Mouse (Mus musculus) MEL (cell line): ENCODE results near the gene Cdca7. TPM values are rescaled to one million over a fixed set of nuclear protein-coding genes. Genes with fewer than 3 reads are reported as not detected.

Experiments
- DNase-seq: peaks from one replicate; pipeline ENCODE4 v3.0.0; 2011; ENCODE audit warnings: low read depth, low spot score
- H3K27ac ChIP-seq: 2 replicates; pipeline ENCODE4 v1.5.1; 2012; ENCODE audit warnings: low read depth, mild to moderate bottlenecking, control low read depth, low read length, moderate library complexity; ENCODE audit not compliant: control insufficient read depth
- H3K27me3 ChIP-seq, 2 experiments: fragments of 150-350 bp in 1 of 2; sonication (generic) in 1 of 2; 2 replicates each; pipeline ENCODE4 v1.6.1; 2012; ENCODE audit warnings: low read length in 2 of 2, mild to moderate bottlenecking in 2 of 2, improper control_type of control experiment in 1 of 2, moderate library complexity in 1 of 2; ENCODE audit not compliant: insufficient read depth in 2 of 2, control insufficient read depth in 1 of 2
- H3K36me3 ChIP-seq, 2 experiments: 2 replicates each; pipeline ENCODE4 v1.6.1; 2012 to 2014; ENCODE audit warnings: low read length in 2 of 2, improper control_type of control experiment in 1 of 2, inconsistent platforms in 1 of 2, mild to moderate bottlenecking in 1 of 2; ENCODE audit not compliant: insufficient read depth in 2 of 2, control insufficient read depth in 1 of 2
- H3K4me1 ChIP-seq, 2 experiments: fragments of 150-350 bp in 1 of 2; sonication (generic) in 1 of 2; 2 replicates each; pipeline ENCODE4 v1.6.1; 2012; ENCODE audit warnings: low read length in 2 of 2, improper control_type of control experiment in 1 of 2, mild to moderate bottlenecking in 1 of 2; ENCODE audit not compliant: insufficient read depth in 2 of 2, control insufficient read depth in 1 of 2
- H3K4me3 ChIP-seq, 2 experiments: fragments of 150-350 bp in 1 of 2; sonication (generic) in 1 of 2; 2 replicates each; pipeline ENCODE4 v1.5.1; 2012; ENCODE audit warnings: low read depth in 2 of 2, low read length in 2 of 2, mild to moderate bottlenecking in 2 of 2, moderate library complexity in 2 of 2, control low read depth in 1 of 2, improper control_type of control experiment in 1 of 2; ENCODE audit not compliant: control insufficient read depth in 1 of 2, insufficient read depth in 1 of 2
- H3K79me2 ChIP-seq: 2 replicates; pipeline ENCODE4 v1.6.1; 2012; ENCODE audit warnings: mild to moderate bottlenecking, low read length, moderate library complexity; ENCODE audit not compliant: control insufficient read depth, poor library complexity, insufficient read depth
- H3K9ac ChIP-seq: 2 replicates; pipeline ENCODE4 v1.6.1; 2012; ENCODE audit warnings: low read depth, mild to moderate bottlenecking, control low read depth, low read length, moderate library complexity; ENCODE audit not compliant: control insufficient read depth, poor library complexity, severe bottlenecking
- H3K9me3 ChIP-seq: fragments of 150-350 bp; sonication (generic); replicated peaks from 2 replicates; pipeline ENCODE4 v1.6.1; 2012; ENCODE audit warnings: mild to moderate bottlenecking, low read length, improper control_type of control experiment, moderate library complexity; ENCODE audit not compliant: insufficient read depth
- BHLHE40 ChIP-seq: IDR thresholded peaks from 2 replicates; pipeline ENCODE4 v1.6.1; 2012; ENCODE audit warnings: low read depth, mild to moderate bottlenecking, inconsistent platforms, low read length, improper control_type of control experiment, borderline replicate concordance
- CHD1 ChIP-seq: IDR thresholded peaks from 2 replicates; pipeline ENCODE4 v1.6.1; 2012; ENCODE audit warnings: low read depth, mild to moderate bottlenecking, inconsistent platforms, low read length, improper control_type of control experiment
- CHD2 ChIP-seq: IDR thresholded peaks from 2 replicates; pipeline ENCODE4 v1.6.1; 2011; ENCODE audit warnings: low read length, improper control_type of control experiment
- CTCF ChIP-seq, 3 experiments: IDR thresholded peaks in 2 of 3; conservative IDR thresholded peaks in 1 of 3; 2 replicates each; pipeline ENCODE4 v1.5.1; 2011 to 2012; ENCODE audit warnings: low read length in 3 of 3, low read depth in 2 of 3, mild to moderate bottlenecking in 2 of 3, improper control_type of control experiment in 1 of 3, inconsistent platforms in 1 of 3, mixed read lengths in 1 of 3, moderate library complexity in 1 of 3; ENCODE audit not compliant: control insufficient read depth in 1 of 3, insufficient read depth in 1 of 3, poor library complexity in 1 of 3, severe bottlenecking in 1 of 3
- E2F4 ChIP-seq: IDR thresholded peaks from 2 replicates; pipeline ENCODE4 v1.6.1; 2011; ENCODE audit warnings: low read depth, low read length, improper control_type of control experiment, borderline replicate concordance
- ELF1 ChIP-seq: IDR thresholded peaks from 2 replicates; pipeline ENCODE4 v1.6.1; 2014; ENCODE audit warnings: low read depth, mild to moderate bottlenecking, inconsistent platforms, low read length, improper control_type of control experiment, moderate library complexity
- EP300 ChIP-seq, 2 experiments: IDR thresholded peaks; 2 replicates each; pipeline ENCODE4 v1.6.1; 2011; ENCODE audit warnings: improper control_type of control experiment in 2 of 2, low read length in 2 of 2, low read depth in 1 of 2, mild to moderate bottlenecking in 1 of 2
- ETS1 ChIP-seq: IDR thresholded peaks from 2 replicates; pipeline ENCODE4 v1.6.1; 2012; ENCODE audit warnings: low read depth, mild to moderate bottlenecking, inconsistent platforms, low read length, improper control_type of control experiment, moderate library complexity
- GATA1 ChIP-seq: IDR thresholded peaks from 2 replicates; pipeline ENCODE4 v1.6.1; 2011; ENCODE audit warnings: low read depth, low read length, improper control_type of control experiment
- MAFK ChIP-seq: IDR thresholded peaks from 2 replicates; pipeline ENCODE4 v1.6.1; 2011; ENCODE audit warnings: low read depth, mild to moderate bottlenecking, low read length, improper control_type of control experiment, borderline replicate concordance
- MAX ChIP-seq: IDR thresholded peaks from 2 replicates; pipeline ENCODE4 v1.6.1; 2011; ENCODE audit warnings: low read length, improper control_type of control experiment
- MYB ChIP-seq: IDR thresholded peaks from 2 replicates; pipeline ENCODE4 v1.6.1; 2011; ENCODE audit warnings: mild to moderate bottlenecking, low read depth, low read length, improper control_type of control experiment
- NELFE ChIP-seq: IDR thresholded peaks from 2 replicates; pipeline ENCODE4 v1.6.1; 2011; ENCODE audit warnings: low read depth, low read length, improper control_type of control experiment
- POLR2AphosphoS5 ChIP-seq: IDR thresholded peaks from 2 replicates; pipeline ENCODE4 v1.6.1; 2012; ENCODE audit warnings: low read depth, borderline replicate concordance, mild to moderate bottlenecking, inconsistent platforms, low read length, moderate library complexity, mixed read lengths
- RAD21 ChIP-seq: IDR thresholded peaks from 2 replicates; pipeline ENCODE4 v1.6.1; 2011; ENCODE audit warnings: mild to moderate bottlenecking, low read depth, low read length, improper control_type of control experiment
- SMC3 ChIP-seq: IDR thresholded peaks from 2 replicates; pipeline ENCODE4 v1.6.1; 2011; ENCODE audit warnings: low read depth, low read length, improper control_type of control experiment
- TAL1 ChIP-seq: IDR thresholded peaks from 2 replicates; pipeline ENCODE4 v1.6.1; 2012; ENCODE audit warnings: mild to moderate bottlenecking, inconsistent platforms, low read length, moderate library complexity, mixed read lengths
- TBP ChIP-seq: IDR thresholded peaks from 2 replicates; pipeline ENCODE4 v1.8.0; 2011; ENCODE audit warnings: low read depth, low read length, improper control_type of control experiment
- TCF12 ChIP-seq: IDR thresholded peaks from 2 replicates; pipeline ENCODE4 v1.6.1; 2014; ENCODE audit warnings: low read depth, mild to moderate bottlenecking, inconsistent platforms, low read length, improper control_type of control experiment, moderate library complexity
- USF2 ChIP-seq, 2 experiments: IDR thresholded peaks; 2 replicates each; pipeline ENCODE4 v1.6.1; 2011 to 2012; ENCODE audit warnings: improper control_type of control experiment in 2 of 2, low read length in 2 of 2, borderline replicate concordance in 1 of 2, inconsistent platforms in 1 of 2, low read depth in 1 of 2, mild to moderate bottlenecking in 1 of 2; ENCODE audit not compliant: insufficient read depth in 1 of 2
- ZC3H11A ChIP-seq: IDR thresholded peaks from 2 replicates; pipeline ENCODE4 v1.6.1; 2012; ENCODE audit warnings: low read depth, mild to moderate bottlenecking, inconsistent platforms, low read length, improper control_type of control experiment
- ZKSCAN1 ChIP-seq: IDR thresholded peaks from 2 replicates; pipeline ENCODE4 v1.6.1; 2012; ENCODE audit warnings: low read depth, mild to moderate bottlenecking, inconsistent platforms, low read length, improper control_type of control experiment, moderate library complexity
- ZMIZ1 ChIP-seq: IDR thresholded peaks from 2 replicates; pipeline ENCODE4 v1.6.1; 2012; ENCODE audit warnings: low read depth, mild to moderate bottlenecking, inconsistent platforms, low read length, improper control_type of control experiment, moderate library complexity
- ZNF384 ChIP-seq: IDR thresholded peaks from 2 replicates; pipeline ENCODE4 v1.6.1; 2012; ENCODE audit warnings: low read depth, mild to moderate bottlenecking, inconsistent platforms, low read length, improper control_type of control experiment
- polyA plus RNA-seq, 2 experiments: library from polyadenylated mRNA; stranded (reverse) in 1 of 2; unstranded in 1 of 2; fragments of >175 nt in 1 of 2; fragments of >200 nt in 1 of 2; gene quantifications; 2 replicates each; pipeline versions ENCODE4 v1.2.1 to v1.2.4; 2012; ENCODE audit warnings: low replicate concordance in 2 of 2, low read depth in 1 of 2; ENCODE audit not compliant: insufficient read length in 2 of 2, insufficient read depth in 1 of 2, missing spikeins in 1 of 2
- total RNA-seq: library from RNA; depleted of rRNA; stranded (reverse); fragments of 300-350 nt; gene quantifications from 2 replicates; pipeline ENCODE4 v1.2.3, GENCODE M21; 2012

Gene Cdca7
- total and polyA plus RNA-seq, 3 experiments, result 97.2 to 175 (median 123) TPM

DNA sequence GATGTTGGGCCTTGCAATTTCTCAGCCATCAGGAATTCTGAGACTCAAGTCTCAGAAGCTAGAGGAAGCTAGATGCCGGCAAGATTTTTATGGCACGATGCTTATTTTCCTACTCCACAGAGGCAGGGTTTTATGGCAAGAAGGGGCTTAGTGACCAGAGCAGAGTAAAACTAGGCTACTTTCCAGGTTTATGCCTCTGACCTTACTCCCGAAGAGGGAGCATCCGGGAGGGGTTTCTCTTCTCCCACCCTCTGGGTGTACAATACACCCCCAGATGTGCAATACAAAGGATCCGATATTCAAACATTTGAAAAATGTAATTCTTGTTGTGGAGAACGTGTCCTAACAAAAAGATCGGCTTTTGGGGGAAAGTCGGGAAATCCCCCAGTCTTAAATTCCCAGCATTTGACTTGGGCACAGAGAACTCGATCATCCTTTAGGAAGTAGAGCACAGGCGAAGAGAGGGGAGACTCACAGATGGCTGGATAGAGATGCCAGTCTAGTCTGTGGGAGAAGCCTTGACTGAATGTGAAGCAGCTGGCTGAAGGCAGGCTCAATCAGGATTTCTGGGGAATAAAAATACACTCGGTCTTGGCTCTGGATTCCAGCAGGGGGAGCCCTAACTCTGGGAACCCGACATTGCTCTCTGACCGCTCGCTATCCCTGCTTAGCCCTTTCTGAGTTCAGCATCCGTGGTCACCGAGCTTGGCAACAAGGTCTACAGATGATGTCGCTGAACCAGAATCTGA, 40.2 kb downstream of the Cdca7 start:
- no peak overlapping the region for H3K9ac ChIP-seq
- no peaks in the 10 kb centered on the region for H3K36me3 ChIP-seq
- TF ChIP-seq BHLHE40 (no peak), TBP (no peak), MYB (no peak), POLR2AphosphoS5 (no peak), ZC3H11A (peak; percentile 64), ELF1 (no peak), RAD21 (peak; percentile 86), TAL1 (no peak), MAX (no peak), USF2 (IDR thresholded peaks at IDR 0.05; ENCODE audit: borderline replicate concordance in 1 of 2, insufficient read depth in 1 of 2, low read depth in 1 of 2, low read length in 2 of 2) (no peak), NELFE (no peak), CTCF (IDR thresholded peaks at IDR 0.05 in 2 of 3, conservative IDR thresholded peaks at IDR 0.05 in 1 of 3; ENCODE audit: control insufficient read depth in 1 of 3, insufficient read depth in 1 of 3, low read depth in 2 of 3, low read length in 3 of 3, poor library complexity in 1 of 3, severe bottlenecking in 1 of 3) (peak; percentile 76 to 79 (median 77)), MAFK (no peak), ZMIZ1 (no peak), SMC3 (peak; percentile 76)

GRCm38 (mm10) chr2:72516720-72517089, 40.7 kb downstream of the Cdca7 start:
- no peak overlapping the region for H3K27ac ChIP-seq
- no peak overlapping the region for H3K9ac ChIP-seq
- no peak overlapping the region for H3K4me3 ChIP-seq
- DNase-seq, result no peak
- H3K27me3 ChIP-seq, result peaks cover 11 to 13% of the 10 kb centered on the region in 2 experiments
- H3K36me3 ChIP-seq, result no peaks in the 10 kb centered on the region
- no peaks in the 10 kb centered on the region for H3K4me1 ChIP-seq
- TF ChIP-seq MAX, result no peak
- TF ChIP-seq EP300 (IDR thresholded peaks at IDR 0.05; ENCODE audit: low read depth in 1 of 2, low read length in 2 of 2), result no peak
- no peak for TF ChIP-seq CHD1
- no peak for TF ChIP-seq ZNF384
- no peak for TF ChIP-seq ETS1
- TF ChIP-seq GATA1, result no peak
- no peak for TF ChIP-seq CHD2
- TF ChIP-seq ZC3H11A, result no peak
- no peak for TF ChIP-seq TCF12
- no peak for TF ChIP-seq ZKSCAN1
- TF ChIP-seq MYB, result no peak
- TF ChIP-seq E2F4, result no peak
- no peak for TF ChIP-seq CTCF (IDR thresholded peaks at IDR 0.05 in 2 of 3, conservative IDR thresholded peaks at IDR 0.05 in 1 of 3; ENCODE audit: control insufficient read depth in 1 of 3, insufficient read depth in 1 of 3, low read depth in 2 of 3, low read length in 3 of 3, poor library complexity in 1 of 3, severe bottlenecking in 1 of 3)
- no peak for TF ChIP-seq MAFK
- no peaks in the 10 kb centered on the region for H3K9me3 ChIP-seq
- H3K79me2 ChIP-seq, result no peaks in the 10 kb centered on the region

More for the DNA sequence above, 40.2 kb downstream of the Cdca7 start:
- no peaks in the 10 kb centered on the region for H3K79me2 ChIP-seq
- H3K4me1 ChIP-seq, result no peaks in the 10 kb centered on the region
- no peak overlapping the region for H3K27ac ChIP-seq
- H3K9me3 ChIP-seq, result no peaks in the 10 kb centered on the region
- DNase-seq, result peak; percentile 41
- no peak overlapping the region for H3K4me3 ChIP-seq
- H3K27me3 ChIP-seq, result peaks cover 10 to 13% of the 10 kb centered on the region in 2 experiments
